16 mouse cellular contexts compared by ENCODE assay signal in genomic region chr9:97491626-97492025, GRCm38 (mm10).
DNase-seq lines count a peak whose midpoint lies in the region; ATAC-seq lines count a peak whose summit lies in the region.
"Had no signal": no experiment of that assay in that cellular context is flagged by ENCODE, and none has a peak within 500 bp of the region (broad histone marks: within the 10 kb centered on the region; RNA-seq: fewer than 3 reads in every experiment).

No protein-coding gene starts in this region.

- H3K9ac ChIP-seq in liver, embryonic 12.5 days, result no peak overlapping the region
- H3K9ac ChIP-seq: embryonic facial prominence, embryonic 12.5 days; forebrain, embryonic 13.5 days; forebrain, embryonic 15.5 days; forebrain, postnatal 0 days had no signal

- H3K27me3 ChIP-seq in liver, embryonic 12.5 days (replicated peaks), result no peaks in the 10 kb centered on the region
- H3K27me3 ChIP-seq: embryonic facial prominence, embryonic 12.5 days; forebrain, embryonic 13.5 days; forebrain, embryonic 15.5 days had no signal

- H3K27ac ChIP-seq in liver, embryonic 12.5 days, result no peak overlapping the region
- H3K27ac ChIP-seq: embryonic facial prominence, embryonic 10.5 days; embryonic facial prominence, embryonic 12.5 days; forebrain, embryonic 13.5 days; forebrain, embryonic 15.5 days had no signal

- ATAC-seq in liver, embryonic 12.5 days, result no peak
- ATAC-seq: forebrain, embryonic 13.5 days; forebrain, embryonic 15.5 days; forebrain, postnatal 0 days had no signal

- H3K4me2 ChIP-seq in liver, embryonic 12.5 days, result no peak overlapping the region
- H3K4me2 ChIP-seq: embryonic facial prominence, embryonic 12.5 days; forebrain, embryonic 13.5 days; forebrain, embryonic 15.5 days had no signal

- no peaks in the 10 kb centered on the region for H3K4me1 ChIP-seq in liver, embryonic 12.5 days
- H3K4me1 ChIP-seq: embryonic facial prominence, embryonic 10.5 days; embryonic facial prominence, embryonic 12.5 days; forebrain, embryonic 13.5 days had no signal

- peak; percentile 6 to 17 for DNase-seq in left cerebral cortex, adult 18-20 months (ENCODE audit: low spot score in 2 of 2)
- DNase-seq in left cerebral cortex, adult 8-10 months (ENCODE audit: low spot score in 2 of 2), result no peak
- DNase-seq in right cerebral cortex, postnatal 25 days, result peak; percentile 15
- DNase-seq in right cerebral cortex, postnatal 36 days (ENCODE audit: low spot score in 2 of 2), result no peak
- DNase-seq: adrenal gland, adult 2 months; adrenal gland, postnatal 10 days; adrenal gland, postnatal 25 days; cerebellum, adult 11-12 months; cerebellum, postnatal 10 days; cerebellum, postnatal 25 days; forebrain, postnatal 0 days had no signal

- no peaks in the 10 kb centered on the region for H3K9me3 ChIP-seq in liver, embryonic 12.5 days (replicated peaks)
- H3K9me3 ChIP-seq: embryonic facial prominence, embryonic 10.5 days; embryonic facial prominence, embryonic 12.5 days; forebrain, embryonic 13.5 days; forebrain, embryonic 15.5 days had no signal

- no peak overlapping the region for H3K4me3 ChIP-seq in liver, embryonic 12.5 days
- H3K4me3 ChIP-seq: embryonic facial prominence, embryonic 10.5 days; embryonic facial prominence, embryonic 12.5 days; forebrain, embryonic 13.5 days; forebrain, embryonic 15.5 days had no signal

- WGBS in liver, embryonic 12.5 days (ENCODE audit: insufficient replicate concordance), result 54% methylated on average over 2 of the region's 2 CpGs

- no peaks in the 10 kb centered on the region for H3K36me3 ChIP-seq in liver, embryonic 12.5 days
- H3K36me3 ChIP-seq: embryonic facial prominence, embryonic 10.5 days; embryonic facial prominence, embryonic 12.5 days; forebrain, embryonic 15.5 days had no signal

Comparison
In these comparisons a context has a peak if more than half of its experiments do, and no peak if none do; other contexts are left out.
1. DNase-seq: peak in left cerebral cortex, adult 18-20 months (2 of 2) and right cerebral cortex, postnatal 25 days (single experiment); none in left cerebral cortex, adult 8-10 months (0 of 2) and right cerebral cortex, postnatal 36 days (0 of 2).